In the genomic region with DNA sequence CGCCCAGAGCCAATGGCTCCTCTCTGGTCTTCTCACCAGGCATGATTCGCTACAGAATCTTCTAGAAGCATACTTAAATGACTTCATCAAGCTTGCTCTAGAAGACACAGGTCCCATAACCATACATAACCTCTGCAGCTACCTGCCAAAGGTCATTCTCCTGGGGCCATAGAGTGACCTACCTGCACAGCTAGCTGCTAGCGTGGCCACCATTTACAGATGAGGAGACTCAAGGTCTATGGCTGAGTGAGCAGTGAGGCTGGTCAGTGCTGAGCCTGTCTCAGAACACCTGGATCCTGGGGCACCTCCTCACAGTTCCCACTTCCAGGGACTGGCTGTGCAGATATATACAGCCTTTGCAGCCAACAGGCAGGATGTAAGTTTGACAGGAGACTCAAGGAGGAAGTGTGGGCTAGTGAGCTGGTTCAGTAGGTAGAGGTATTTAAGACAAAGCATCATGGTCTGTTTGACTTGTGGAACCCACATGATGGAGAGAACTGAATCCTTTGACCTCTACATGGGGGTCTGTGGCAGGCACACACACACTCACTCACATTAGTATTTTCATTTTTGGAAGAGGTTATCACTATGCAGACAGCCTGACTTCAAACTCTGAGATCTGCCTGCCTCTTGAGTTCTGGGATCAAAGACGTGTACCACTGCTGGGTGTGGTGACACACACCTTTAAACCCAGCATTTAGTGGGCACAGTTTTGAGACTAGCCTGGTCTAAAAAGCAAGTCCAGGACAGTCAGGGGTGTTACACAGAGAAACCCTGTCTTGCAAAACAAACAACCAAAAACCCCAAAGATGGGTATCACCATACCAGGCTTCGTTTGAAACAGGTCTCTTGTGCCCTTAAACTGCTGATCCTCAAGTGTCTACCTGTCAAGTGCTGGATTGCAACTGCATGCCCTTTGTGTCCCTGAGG, we compare ENCODE assay signal across 16 mouse cellular contexts. TPM values are rescaled to one million over a fixed set of nuclear protein-coding genes. Genes with fewer than 3 reads are reported as not detected.
DNase-seq lines count a peak whose midpoint lies in the region; ATAC-seq and TF ChIP-seq lines count a peak whose summit lies in the region.
"Had no signal": no experiment of that assay in that cellular context is flagged by ENCODE, and none has a peak within 500 bp of the region (broad histone marks: within the 10 kb centered on the region; RNA-seq: fewer than 3 reads in every experiment).

No protein-coding gene starts in this region.

- 82% methylated on average over 5 of the region's 5 CpGs for WGBS in embryonic facial prominence, embryonic 13.5 days

- no peak for DNase-seq in layer of hippocampus, adult 2 months (ENCODE audit: low spot score in 2 of 2)
- no peak for DNase-seq in layer of hippocampus, adult 11-12 months (ENCODE audit: low spot score)
- peak; percentile 24 for DNase-seq in thymus, postnatal 4 days
- no peak for DNase-seq in thymus, postnatal 0 days (ENCODE audit: low spot score)
- no peak for DNase-seq in testis, postnatal 14 days (ENCODE audit: low spot score)
- no peak for DNase-seq in right cerebral cortex, adult 2 months (ENCODE audit: low spot score in 2 of 2)
- DNase-seq: adrenal gland, postnatal 25 days; cerebellum, adult 9-10 months; kidney, adult 2 months; layer of hippocampus, postnatal 36 days; lung, adult 18-20 months; midbrain, embryonic 14.5 days had no signal

- H3K36me3 ChIP-seq in embryonic facial prominence, embryonic 13.5 days: peaks cover 50% of the 10 kb centered on the region

- no peak for TF ChIP-seq CTCF in layer of hippocampus, adult 2 months (conservative IDR thresholded peaks at IDR 0.05)

- no peak overlapping the region for H3K4me3 ChIP-seq in layer of hippocampus, adult 2 months
- H3K4me3 ChIP-seq in embryonic facial prominence, embryonic 13.5 days: no peak overlapping the region
- H3K4me3 ChIP-seq: embryonic facial prominence, embryonic 12.5 days; heart, embryonic 15.5 days had no signal

- H3K4me1 ChIP-seq in embryonic facial prominence, embryonic 13.5 days: peaks cover 26% of the 10 kb centered on the region

- no peaks in the 10 kb centered on the region for H3K9me3 ChIP-seq in embryonic facial prominence, embryonic 13.5 days
- H3K9me3 ChIP-seq: embryonic facial prominence, embryonic 12.5 days; heart, embryonic 15.5 days had no signal

- ATAC-seq in embryonic facial prominence, embryonic 13.5 days (ENCODE audit: insufficient number of reproducible peaks, insufficient read depth, low FRiP score, low TSS enrichment, low read depth): no peak
- ATAC-seq: Patski had no signal

- H3K4me2 ChIP-seq in embryonic facial prominence, embryonic 13.5 days: no peak overlapping the region
- H3K4me2 ChIP-seq: embryonic facial prominence, embryonic 12.5 days; heart, embryonic 15.5 days had no signal

- H3K27me3 ChIP-seq in embryonic facial prominence, embryonic 13.5 days: no peaks in the 10 kb centered on the region
- H3K27me3 ChIP-seq: embryonic facial prominence, embryonic 12.5 days; heart, embryonic 15.5 days; Patski had no signal

- H3K27ac ChIP-seq in layer of hippocampus, adult 2 months: peak overlapping the region; percentile 72
- H3K27ac ChIP-seq in embryonic facial prominence, embryonic 13.5 days: peak overlapping the region; percentile 22; the same call in 1 of the 2 replicates
- H3K27ac ChIP-seq: embryonic facial prominence, embryonic 12.5 days had no signal

- H3K9ac ChIP-seq in embryonic facial prominence, embryonic 13.5 days: no peak overlapping the region
- H3K9ac ChIP-seq: heart, embryonic 15.5 days had no signal

RNA-seq across cellular contexts. Expression of gene Rps11, which starts 4.2 kb away (rescaled TPM):
- 100 to 1,000 TPM; 436 to 442 TPM for total RNA-seq in layer of hippocampus, adult 2 months (2021)
- 2,260 and 2,287 TPM in 2 replicates for polyA plus RNA-seq in thymus, postnatal 0 days (2015; fragmentation: Nextera tagmentation; extraction: Ambion mirVana)
- 1,651 and 1,760 TPM in 2 replicates for polyA plus RNA-seq in embryonic facial prominence, embryonic 13.5 days (2015; fragmentation: Nextera tagmentation; extraction: Ambion mirVana)

RNA-seq across cellular contexts. Expression of gene Rpl13a, which starts 8.5 kb away (rescaled TPM):
- 100 to 1,000 TPM; 808 to 856 TPM for total RNA-seq in layer of hippocampus, adult 2 months (2021)
- polyA plus RNA-seq in thymus, postnatal 0 days (2015; fragmentation: Nextera tagmentation; extraction: Ambion mirVana): 2,581 and 2,590 TPM in 2 replicates
- polyA plus RNA-seq in embryonic facial prominence, embryonic 13.5 days (2015; fragmentation: Nextera tagmentation; extraction: Ambion mirVana): 1,453 and 1,588 TPM in 2 replicates

RNA-seq across cellular contexts. Expression of gene Gm45713, which starts 16.0 kb away (rescaled TPM):
- total RNA-seq in layer of hippocampus, adult 2 months (2021): not detected
- polyA plus RNA-seq in thymus, postnatal 0 days (2015; fragmentation: Nextera tagmentation; extraction: Ambion mirVana): 1.5 and 2.2 TPM in 2 replicates
- polyA plus RNA-seq in embryonic facial prominence, embryonic 13.5 days (2015; fragmentation: Nextera tagmentation; extraction: Ambion mirVana): 0.20 TPM in 1 of 2 replicates, not detected in the other
- total RNA-seq: adrenal gland, postnatal 25 days had no signal
- polyA plus RNA-seq: heart, embryonic 15.5 days; Patski had no signal

RNA-seq across cellular contexts. Expression of gene Flt3l, which starts 16.2 kb away (rescaled TPM):
- 1 to 10 TPM; 9.4 TPM for total RNA-seq in layer of hippocampus, adult 2 months (2021)
- polyA plus RNA-seq in thymus, postnatal 0 days (2015; fragmentation: Nextera tagmentation; extraction: Ambion mirVana): 21.5 and 24.5 TPM in 2 replicates
- 1.3 and 1.7 TPM in 2 replicates for polyA plus RNA-seq in embryonic facial prominence, embryonic 13.5 days (2015; fragmentation: Nextera tagmentation; extraction: Ambion mirVana)

RNA-seq across cellular contexts. Expression of gene Fcgrt, which starts 16.4 kb away (rescaled TPM):
- 10 to 100 TPM; 17.8 to 19.0 TPM for total RNA-seq in layer of hippocampus, adult 2 months (2021)
- 42.6 and 47.6 TPM in 2 replicates for polyA plus RNA-seq in thymus, postnatal 0 days (2015; fragmentation: Nextera tagmentation; extraction: Ambion mirVana)
- 61.6 and 65.1 TPM in 2 replicates for polyA plus RNA-seq in embryonic facial prominence, embryonic 13.5 days (2015; fragmentation: Nextera tagmentation; extraction: Ambion mirVana)
